In genomic region chr12:109958357-109959085, GRCm38 (mm10) we compare ENCODE assay signal across 8 mouse cellular contexts.
DNase-seq lines count a peak whose midpoint lies in the region; ATAC-seq lines count a peak whose summit lies in the region.

No protein-coding gene starts in this region.

- peak; percentile 64; the same call in 1 of the 2 replicates for ATAC-seq in frontal cortex, adult (ENCODE audit: low TSS enrichment)
- ATAC-seq in hematopoietic stem cell, adult 5-6 weeks (replicated peaks in 1 of 2; ENCODE audit: insufficient read depth in 1 of 2, low FRiP score in 2 of 2, low TSS enrichment in 1 of 2, low read depth in 1 of 2, poor library complexity in 2 of 2, severe bottlenecking in 2 of 2) = peak; percentile 60 to 82; a peak in 2 of 4 replicates

- peak; percentile 2 to 15 for DNase-seq in B cell, adult 2 months
- DNase-seq in adrenal gland, postnatal 36 days = peak; percentile 92 to 95
- peak; percentile 41 to 48 for DNase-seq in layer of hippocampus, postnatal 36 days
- DNase-seq in lung, postnatal 25 days (ENCODE audit: low spot score) = peak; percentile 62
- DNase-seq in right cerebral cortex, adult 2 months (ENCODE audit: low spot score in 2 of 2) = peak; percentile 57 to 82
- peak; percentile 80 for DNase-seq in yolk sac, embryonic 10.5 days (ENCODE audit: low spot score)

Comparison
In these comparisons a context has a peak if more than half of its experiments do, and no peak if none do; other contexts are left out.
1. Peak in every context shown above with its lines: DNase-seq and ATAC-seq.
2. DNase-seq: peak in every context shown above with its lines; median percentile 94 in adrenal gland, postnatal 36 days; 80 in yolk sac, embryonic 10.5 days; 70 in right cerebral cortex, adult 2 months; 62 in lung, postnatal 25 days; 44 in layer of hippocampus, postnatal 36 days; 8 in B cell, adult 2 months.